Mouse (Mus musculus): ENCODE data around the gene Slc22a2. TPM values are rescaled to one million over a fixed set of nuclear protein-coding genes. Genes with fewer than 3 reads are reported as not detected.
A peak's percentile ranks its signal among the peaks of the same experiment; 100 is the strongest.

Gene Slc22a2
- polyA plus RNA-seq, 1 experiment, result 190 TPM

DNA sequence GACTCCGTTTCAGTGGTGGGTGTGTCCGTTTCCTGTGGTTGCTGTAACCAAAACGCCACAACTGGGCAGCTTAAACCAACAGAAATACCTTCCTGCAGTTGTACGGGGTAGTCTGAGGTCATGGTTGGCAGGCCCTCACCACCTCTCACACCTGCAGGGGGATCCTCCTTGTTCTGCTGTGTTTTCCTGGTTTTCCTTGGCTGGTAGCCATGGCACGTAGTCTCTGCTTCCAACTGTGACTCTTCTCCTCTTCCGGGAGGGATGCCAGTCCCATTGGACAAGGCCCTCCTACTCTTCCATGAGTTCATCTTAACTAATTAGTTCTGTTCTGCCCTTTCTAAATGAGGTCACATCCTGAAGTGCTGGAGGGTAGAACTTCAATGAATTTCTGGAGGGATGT is 8.5 kb upstream of the Slc22a2 start:
- Histone ChIP-seq H3K4me3 (ENCODE audit: insufficient read depth, low read depth, low read length) (no peak overlapping the region), H3K27me3 (replicated peaks; ENCODE audit: control insufficient read depth, insufficient read depth, low read length) (no peaks in the 10 kb centered on the region), H3K4me1 (ENCODE audit: control insufficient read depth, insufficient read depth, low read length) (peaks cover 4% of the 10 kb centered on the region; the same call in 1 of the 2 replicates), H3K36me3 (ENCODE audit: control insufficient read depth, insufficient read depth, low read length) (no peaks in the 10 kb centered on the region), H3K27ac (ENCODE audit: insufficient read depth, low read depth, low read length) (no peak overlapping the region)
- 61% methylated on average over 6 of the region's 6 CpGs for WGBS
- TF ChIP-seq POLR2A (IDR thresholded peaks at IDR 0.05; ENCODE audit: low read depth, low read length), result no peak
- TF ChIP-seq CTCF (conservative IDR thresholded peaks at IDR 0.05; ENCODE audit: insufficient read depth, insufficient read length, low read depth, low read length), result no peak
- peak; percentile 31 for DNase-seq

DNA sequence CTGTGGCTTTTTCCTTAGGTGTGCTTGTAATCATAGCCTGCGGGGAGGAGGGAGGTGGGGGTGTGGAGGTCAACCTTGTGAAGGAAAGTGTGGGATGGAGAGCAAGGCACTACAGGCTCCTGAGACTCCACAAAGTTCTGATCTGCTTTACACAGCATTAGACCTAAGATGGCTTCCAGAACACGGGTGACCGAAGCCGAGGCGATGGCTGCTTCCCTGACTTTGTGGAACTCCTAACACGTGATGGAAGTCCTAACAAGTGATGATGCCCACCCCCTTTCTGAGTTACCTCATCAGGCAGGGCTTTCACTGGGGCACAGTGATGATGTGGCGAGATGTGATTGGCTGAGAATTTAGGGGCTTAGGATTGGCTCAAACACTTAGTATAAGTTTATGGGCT is 6.8 kb upstream of the Slc22a2 start:
- Histone ChIP-seq H3K27ac (ENCODE audit: insufficient read depth, low read depth, low read length) (no peak overlapping the region), H3K4me3 (ENCODE audit: insufficient read depth, low read depth, low read length) (no peak overlapping the region), H3K27me3 (replicated peaks; ENCODE audit: control insufficient read depth, insufficient read depth, low read length) (no peaks in the 10 kb centered on the region), H3K36me3 (ENCODE audit: control insufficient read depth, insufficient read depth, low read length) (no peaks in the 10 kb centered on the region), H3K4me1 (ENCODE audit: control insufficient read depth, insufficient read depth, low read length) (peaks cover 2% of the 10 kb centered on the region; the same call in 1 of the 2 replicates)
- TF ChIP-seq POLR2A (IDR thresholded peaks at IDR 0.05; ENCODE audit: low read depth, low read length) (no peak), CTCF (conservative IDR thresholded peaks at IDR 0.05; ENCODE audit: insufficient read depth, insufficient read length, low read depth, low read length) (no peak)
- 88% methylated on average over 7 of the region's 7 CpGs for WGBS
- DNase-seq, result no peak

DNA sequence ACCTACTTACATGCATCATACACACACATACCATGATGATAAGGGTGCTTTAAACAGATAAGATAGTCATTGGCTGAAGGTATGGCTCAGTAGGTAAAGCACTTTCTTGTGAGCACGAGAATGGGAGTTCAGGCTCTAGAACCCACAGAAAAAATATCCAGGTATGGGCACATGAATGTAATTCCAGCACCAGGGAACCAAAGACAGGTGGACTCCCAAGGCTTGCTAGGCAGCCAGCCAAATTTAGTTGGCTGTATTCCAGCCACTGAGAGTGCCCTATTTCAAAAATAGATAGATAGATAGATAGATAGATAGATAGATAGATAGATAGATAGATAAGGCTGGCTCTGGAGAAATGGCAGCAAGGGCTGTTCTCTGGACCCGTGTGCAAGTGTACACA is 1.4 kb downstream of the Slc22a2 start:
- Histone ChIP-seq H3K4me1 (ENCODE audit: control insufficient read depth, insufficient read depth, low read length) (peaks cover 9% of the 10 kb centered on the region; the same call in 1 of the 2 replicates), H3K4me3 (ENCODE audit: insufficient read depth, low read depth, low read length) (peak overlapping the region; percentile 28), H3K36me3 (ENCODE audit: control insufficient read depth, insufficient read depth, low read length) (no peaks in the 10 kb centered on the region), H3K27ac (ENCODE audit: insufficient read depth, low read depth, low read length) (0 out of 2 replicates have a peak overlapping the region, but pooled peaks have one; percentile 5), H3K27me3 (replicated peaks; ENCODE audit: control insufficient read depth, insufficient read depth, low read length) (no peaks in the 10 kb centered on the region)
- TF ChIP-seq CTCF (conservative IDR thresholded peaks at IDR 0.05; ENCODE audit: insufficient read depth, insufficient read length, low read depth, low read length), result no peak
- TF ChIP-seq POLR2A (IDR thresholded peaks at IDR 0.05; ENCODE audit: low read depth, low read length), result no peak
- 68% methylated on average over 2 of the region's 2 CpGs for WGBS
- peak; percentile 50 for DNase-seq

DNA sequence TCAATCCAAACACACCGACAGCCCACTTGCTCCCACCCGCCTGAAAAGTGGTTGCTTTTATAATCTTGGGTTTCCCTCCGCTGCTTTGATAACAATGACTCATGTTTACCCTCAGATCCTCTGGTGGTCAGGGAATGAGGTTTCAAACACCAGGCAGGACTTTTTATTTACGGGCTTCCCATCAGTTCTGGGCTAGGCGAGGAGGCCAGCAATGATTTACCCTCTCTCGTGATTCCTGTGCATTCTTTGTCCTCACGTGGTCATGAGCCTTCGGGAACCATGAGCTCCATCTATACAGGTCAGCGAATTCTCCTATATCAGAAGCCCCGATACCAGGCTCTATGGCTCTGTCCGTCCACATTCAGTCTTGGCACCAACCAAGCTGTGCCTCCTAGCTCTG is 3.0 kb downstream of the Slc22a2 start:
- 26% methylated on average over 11 of the region's 11 CpGs for WGBS
- TF ChIP-seq POLR2A (IDR thresholded peaks at IDR 0.05; ENCODE audit: low read depth, low read length) (no peak), CTCF (conservative IDR thresholded peaks at IDR 0.05; ENCODE audit: insufficient read depth, insufficient read length, low read depth, low read length) (no peak)
- peaks cover 13% of the 10 kb centered on the region; the same call in 1 of the 2 replicates for H3K4me1 ChIP-seq (ENCODE audit: control insufficient read depth, insufficient read depth, low read length)
- H3K27ac ChIP-seq (ENCODE audit: insufficient read depth, low read depth, low read length), result no peak overlapping the region
- no peak overlapping the region for H3K4me3 ChIP-seq (ENCODE audit: insufficient read depth, low read depth, low read length)
- peak; percentile 43 for DNase-seq
- no peaks in the 10 kb centered on the region for H3K27me3 ChIP-seq (replicated peaks; ENCODE audit: control insufficient read depth, insufficient read depth, low read length)
- H3K36me3 ChIP-seq (ENCODE audit: control insufficient read depth, insufficient read depth, low read length), result no peaks in the 10 kb centered on the region

DNA sequence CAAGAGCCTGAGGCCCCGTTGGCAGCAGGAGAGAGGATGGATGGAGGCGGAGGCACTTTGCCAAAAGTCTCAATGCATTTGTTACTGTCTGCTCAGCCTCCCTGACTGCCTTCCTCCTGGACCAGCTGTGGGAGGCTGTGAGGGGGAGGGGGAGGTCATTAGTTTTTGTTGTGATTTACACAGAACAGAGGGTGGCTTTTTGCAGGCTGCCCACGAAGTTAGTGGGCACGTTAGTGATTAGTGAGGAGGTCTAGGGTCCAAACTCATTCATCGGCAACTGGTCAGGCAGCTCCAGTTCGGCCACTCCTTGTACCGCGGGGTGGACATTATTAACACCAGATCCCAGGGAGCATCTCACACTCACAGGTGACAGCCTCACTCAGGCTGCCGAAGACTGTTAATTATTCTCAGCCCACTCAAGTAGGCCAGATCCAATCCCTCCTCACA is 4.9 kb downstream of the Slc22a2 start:
- Histone ChIP-seq H3K4me1 (ENCODE audit: control insufficient read depth, insufficient read depth, low read length) (peaks cover 8% of the 10 kb centered on the region; the same call in 1 of the 2 replicates), H3K27ac (ENCODE audit: insufficient read depth, low read depth, low read length) (peak overlapping the region; percentile 24; the same call in 1 of the 2 replicates), H3K36me3 (ENCODE audit: control insufficient read depth, insufficient read depth, low read length) (no peaks in the 10 kb centered on the region), H3K27me3 (replicated peaks; ENCODE audit: control insufficient read depth, insufficient read depth, low read length) (no peaks in the 10 kb centered on the region), H3K4me3 (ENCODE audit: insufficient read depth, low read depth, low read length) (no peak overlapping the region)
- 25% methylated on average over 9 of the region's 9 CpGs for WGBS
- DNase-seq, result peak; percentile 47
- TF ChIP-seq POLR2A (IDR thresholded peaks at IDR 0.05; ENCODE audit: low read depth, low read length) (no peak), CTCF (conservative IDR thresholded peaks at IDR 0.05; ENCODE audit: insufficient read depth, insufficient read length, low read depth, low read length) (no peak)

DNA sequence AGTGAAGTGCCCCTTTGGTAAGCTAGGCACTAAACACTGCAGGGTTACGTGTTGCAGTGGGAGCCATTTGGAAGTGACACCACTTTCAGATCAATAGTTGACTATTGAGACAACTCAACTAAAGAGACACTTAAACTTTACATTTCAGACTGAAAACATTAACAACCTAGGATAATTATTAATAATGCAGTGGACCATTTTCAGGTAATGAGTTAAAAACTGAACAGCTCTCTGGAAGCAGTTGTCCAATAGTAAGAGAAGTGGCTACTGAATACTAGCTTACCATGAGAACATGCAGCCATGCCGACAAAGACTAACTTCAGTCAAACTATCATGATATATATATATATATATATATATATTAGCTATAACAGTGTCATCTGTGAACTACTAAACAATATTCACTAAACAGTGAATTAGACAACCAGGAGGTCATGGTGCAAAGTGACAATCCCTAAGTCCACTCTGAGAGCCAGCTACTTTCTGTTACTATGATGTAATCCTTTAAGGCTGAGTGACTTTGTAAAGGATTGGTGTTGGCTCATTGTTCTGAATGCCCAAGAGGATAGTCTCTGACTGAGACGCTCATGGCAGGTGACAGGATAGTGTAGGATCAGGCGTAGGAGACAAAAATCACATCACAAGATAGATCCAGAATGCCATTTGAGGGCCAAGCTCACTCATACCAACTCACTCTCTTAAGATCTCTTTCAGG is 7.1 kb downstream of the Slc22a2 start:
- no peak overlapping the region for H3K4me3 ChIP-seq (ENCODE audit: insufficient read depth, low read depth, low read length)
- peaks cover 4% of the 10 kb centered on the region; the same call in 1 of the 2 replicates for H3K4me1 ChIP-seq (ENCODE audit: control insufficient read depth, insufficient read depth, low read length)
- DNase-seq, result peak; percentile 71
- 64% methylated on average over 4 of the region's 4 CpGs for WGBS
- no peaks in the 10 kb centered on the region for H3K27me3 ChIP-seq (replicated peaks; ENCODE audit: control insufficient read depth, insufficient read depth, low read length)
- H3K27ac ChIP-seq (ENCODE audit: insufficient read depth, low read depth, low read length), result peak overlapping the region; percentile 78
- TF ChIP-seq POLR2A (IDR thresholded peaks at IDR 0.05; ENCODE audit: low read depth, low read length) (no peak), CTCF (conservative IDR thresholded peaks at IDR 0.05; ENCODE audit: insufficient read depth, insufficient read length, low read depth, low read length) (no peak)
- H3K36me3 ChIP-seq (ENCODE audit: control insufficient read depth, insufficient read depth, low read length), result no peaks in the 10 kb centered on the region

DNA sequence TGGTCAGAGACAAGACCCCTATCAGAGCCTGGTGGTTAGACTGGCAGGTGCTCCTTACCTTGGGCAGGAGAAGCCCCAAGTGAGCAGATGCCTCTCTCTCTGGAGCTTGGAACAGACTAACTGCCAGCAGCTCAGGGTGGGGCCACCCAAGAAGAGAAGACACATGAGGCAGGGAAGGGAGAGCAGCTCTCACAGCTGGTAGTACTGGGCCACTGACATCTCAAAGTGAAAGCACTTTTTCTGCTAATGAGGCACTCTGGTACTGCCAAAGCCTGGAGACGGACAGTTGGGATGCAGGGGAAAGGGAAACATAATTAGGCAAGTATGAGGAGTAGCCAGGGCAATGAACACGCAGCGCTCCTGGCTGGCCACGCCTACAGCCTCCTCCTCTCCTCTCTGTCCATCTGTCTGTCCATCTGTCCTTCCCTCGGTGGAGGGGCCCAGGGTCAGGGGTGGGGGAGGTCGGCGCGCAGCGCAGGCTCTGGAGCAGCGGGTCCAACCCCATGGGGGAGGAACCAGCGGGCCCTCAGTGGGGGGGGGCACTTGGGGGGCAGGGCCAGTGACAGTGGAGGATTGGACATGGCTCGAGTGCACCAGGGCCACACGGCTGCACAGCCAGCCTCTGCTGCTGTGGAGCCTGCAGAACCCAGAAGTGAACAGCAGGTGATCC is 12.0 kb downstream of the Slc22a2 start:
- Histone ChIP-seq H3K27ac (ENCODE audit: insufficient read depth, low read depth, low read length) (no peak overlapping the region), H3K36me3 (ENCODE audit: control insufficient read depth, insufficient read depth, low read length) (no peaks in the 10 kb centered on the region), H3K4me3 (ENCODE audit: insufficient read depth, low read depth, low read length) (no peak overlapping the region), H3K27me3 (replicated peaks; ENCODE audit: control insufficient read depth, insufficient read depth, low read length) (no peaks in the 10 kb centered on the region), H3K4me1 (ENCODE audit: control insufficient read depth, insufficient read depth, low read length) (peaks cover 4% of the 10 kb centered on the region; the same call in 1 of the 2 replicates)
- TF ChIP-seq CTCF (conservative IDR thresholded peaks at IDR 0.05; ENCODE audit: insufficient read depth, insufficient read length, low read depth, low read length) (no peak), POLR2A (IDR thresholded peaks at IDR 0.05; ENCODE audit: low read depth, low read length) (no peak)
- DNase-seq, result no peak
- WGBS, result 75% methylated on average over 13 of the region's 13 CpGs

Measured in kidney, adult 2 months (tissue).